Mouse (Mus musculus) right cerebral cortex, postnatal 10 days (tissue): ENCODE measurements around the gene Aldh18a1.
A peak's percentile ranks its signal among the peaks of the same experiment; 100 is the strongest.
"Not testable (repeated sequence)": the region's sequence is repeated elsewhere in the genome, so short reads cannot be mapped to it uniquely, and the experiment has no call there.

Source experiments
- DNase-seq, 2 experiments: peaks; one replicate each; pipeline ENCODE4 v3.0.0; 2021; ENCODE audit warnings: low spot score in 2 of 2

Aldh18a1 gene

GRCm38 (mm10) chr19:40588293-40588654, at the start of gene Aldh18a1:
Gene Aldh18a1 (minus strand): TSS chr19:40588463.
- peak; percentile 96 for DNase-seq

- no peak for DNase-seq
These were observed 49.3 kb upstream of the Aldh18a1 start for GRCm38 (mm10) chr19:40637601-40638000.

- DNase-seq = no peak
These were observed 48.8 kb upstream of the Aldh18a1 start for GRCm38 (mm10) chr19:40637091-40637490.

GRCm38 (mm10) chr19:40633144-40633543, 44.9 kb upstream of the Aldh18a1 start:
- no peak for DNase-seq

- no peak for DNase-seq
These were observed 44.4 kb upstream of the Aldh18a1 start for GRCm38 (mm10) chr19:40632668-40633067.

- no peak for DNase-seq
These were observed 43.9 kb upstream of the Aldh18a1 start for GRCm38 (mm10) chr19:40632193-40632592.

DNA sequence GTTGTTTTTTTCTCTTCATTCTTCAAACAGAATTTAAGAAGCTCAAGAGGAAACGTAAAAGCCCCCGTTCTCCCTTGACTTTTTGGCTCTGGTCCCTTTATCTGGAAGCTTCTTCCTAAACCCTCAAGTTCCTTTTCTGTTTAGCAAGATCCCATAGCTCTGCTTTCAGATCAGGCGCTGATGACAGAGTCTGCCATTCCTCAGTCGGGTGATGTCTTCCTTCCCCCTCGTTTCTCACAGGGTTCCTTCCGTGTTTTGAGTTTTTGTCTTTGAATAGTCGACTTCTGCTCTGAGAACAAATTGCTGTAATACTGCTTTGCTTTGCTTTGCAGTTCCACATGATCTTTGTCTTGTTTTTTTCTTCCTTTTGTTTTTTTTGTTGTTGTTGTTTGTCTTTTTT, 42.3 kb upstream of the Aldh18a1 start:
- peak in 1 of 2 experiments; percentile 37 for DNase-seq

DNA sequence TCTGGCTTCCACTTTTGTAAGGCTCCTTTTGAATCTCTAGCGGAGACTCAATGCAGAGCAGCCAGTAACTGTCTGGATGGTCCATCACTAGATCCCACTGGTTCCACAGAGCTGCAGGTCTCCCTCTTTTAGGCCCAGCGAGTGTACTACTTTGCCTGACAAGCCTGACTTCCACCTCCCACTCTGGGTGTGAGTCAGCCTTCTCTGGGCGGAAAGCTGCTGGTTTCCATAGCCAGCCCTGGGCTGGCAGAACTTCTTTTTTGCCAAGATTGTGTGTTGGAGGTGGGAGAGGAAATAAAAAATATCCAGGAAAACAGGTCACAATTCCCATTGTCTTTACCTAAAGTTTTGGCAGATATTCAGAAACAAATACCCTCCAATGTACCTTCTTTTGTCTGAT, 41.8 kb upstream of the Aldh18a1 start:
- DNase-seq = peak; percentile 42 to 46

DNA sequence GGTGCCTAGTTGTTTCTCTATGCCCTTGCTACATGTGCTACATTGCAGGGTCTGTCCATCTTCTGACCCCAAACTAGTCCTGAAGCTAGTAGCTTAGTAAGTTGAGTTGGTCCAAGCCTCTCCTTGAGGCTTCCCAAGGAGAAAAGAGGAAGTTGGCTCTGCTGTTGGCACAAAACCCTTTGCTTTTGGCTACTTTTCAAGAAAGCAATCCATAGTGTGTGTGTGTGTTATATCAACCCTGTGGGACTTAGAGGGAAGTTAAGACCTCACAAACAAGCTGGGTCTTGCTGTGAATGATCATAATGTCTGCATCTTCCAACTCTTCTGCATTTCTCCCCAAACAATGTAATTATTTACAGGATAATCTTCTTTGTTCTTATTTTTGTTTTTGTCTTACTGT, 40.7 kb upstream of the Aldh18a1 start:
- DNase-seq = no peak

- no peak for DNase-seq
These were observed 37.7 kb upstream of the Aldh18a1 start for GRCm38 (mm10) chr19:40625935-40626334.

DNA sequence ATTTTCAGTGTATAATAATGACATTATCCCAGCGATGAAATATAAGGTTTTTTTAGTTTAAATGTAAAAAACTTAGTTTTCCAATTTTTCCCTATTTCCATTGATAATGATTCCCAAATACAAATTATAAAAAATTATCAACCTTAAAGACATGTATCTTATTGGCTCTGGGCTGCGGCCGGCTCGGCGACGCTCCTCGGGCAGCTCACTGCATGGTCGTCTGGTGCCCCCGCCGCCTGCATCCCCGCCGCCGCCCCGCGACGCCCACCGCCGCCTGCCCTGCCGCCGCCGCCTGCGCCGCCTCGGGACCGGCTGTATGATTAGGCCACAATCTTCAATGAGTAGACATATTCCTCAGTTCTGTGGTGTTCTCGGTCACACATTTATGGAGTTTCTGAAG, 33.4 kb upstream of the Aldh18a1 start:
- DNase-seq = not testable (repeated sequence)

DNA sequence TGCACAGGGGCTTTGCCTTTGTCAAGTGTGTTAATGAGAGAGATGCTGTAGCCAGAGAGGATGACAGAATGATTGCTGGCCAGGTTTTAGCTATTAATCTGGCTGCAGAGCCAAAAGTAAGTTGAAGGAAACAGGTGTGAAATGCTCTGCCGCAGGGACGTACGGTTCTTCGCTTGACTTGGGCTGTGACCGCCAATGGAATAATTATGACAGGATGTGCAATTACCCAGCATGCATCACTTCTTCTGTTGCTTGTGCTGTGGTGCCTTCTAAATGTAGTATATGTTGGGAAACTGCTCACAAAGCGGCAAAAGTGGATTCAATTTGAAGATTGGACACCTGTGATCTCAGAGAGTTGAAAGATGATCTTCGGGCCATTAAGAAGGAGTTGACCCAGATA, 27.8 kb upstream of the Aldh18a1 start:
- no peak for DNase-seq

GRCm38 (mm10) chr19:40614811-40615210, 26.5 kb upstream of the Aldh18a1 start:
- no peak for DNase-seq

DNA sequence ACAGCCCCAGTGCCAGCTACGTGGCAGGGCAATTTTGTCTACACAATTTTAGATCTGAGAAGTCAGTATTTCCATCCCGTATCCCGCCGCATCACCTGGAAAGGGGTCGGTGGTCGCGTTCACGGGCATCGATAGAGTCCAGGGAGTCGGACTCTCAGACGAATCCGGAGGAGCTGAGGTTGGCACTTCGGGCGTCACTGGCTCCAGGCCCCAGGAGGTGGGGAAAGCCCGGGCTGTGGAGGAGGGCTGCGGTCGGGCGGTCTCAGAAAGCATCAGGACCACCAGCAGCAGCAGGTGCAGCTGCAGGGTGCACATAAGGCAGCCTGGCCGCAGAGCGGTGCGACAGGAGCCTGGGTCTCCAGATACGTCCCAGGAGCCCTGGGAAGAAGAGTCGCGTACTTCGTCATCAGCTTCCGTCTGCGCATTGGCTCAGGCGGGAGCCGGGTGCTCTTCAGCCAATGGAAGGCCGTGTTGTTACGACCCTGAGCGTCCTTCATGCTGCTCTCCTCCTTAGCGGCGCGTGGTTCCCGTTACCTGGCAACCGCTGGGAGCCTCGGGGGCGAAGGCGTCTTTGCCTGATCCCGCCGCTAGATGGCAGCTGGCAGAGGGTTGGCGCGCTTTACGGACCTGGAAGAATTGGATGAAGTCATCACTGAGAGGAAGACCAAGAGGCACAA, 23.7 kb upstream of the Aldh18a1 start, which contains the start of the genes Tctn3 and Entpd1:
Gene Tctn3, minus strand, starts transcription at position 404 of the 677 bp plus-strand sequence.
Gene Entpd1, plus strand, starts transcription at position 537 of the 677 bp plus-strand sequence.
- peak; percentile 98 for DNase-seq

DNA sequence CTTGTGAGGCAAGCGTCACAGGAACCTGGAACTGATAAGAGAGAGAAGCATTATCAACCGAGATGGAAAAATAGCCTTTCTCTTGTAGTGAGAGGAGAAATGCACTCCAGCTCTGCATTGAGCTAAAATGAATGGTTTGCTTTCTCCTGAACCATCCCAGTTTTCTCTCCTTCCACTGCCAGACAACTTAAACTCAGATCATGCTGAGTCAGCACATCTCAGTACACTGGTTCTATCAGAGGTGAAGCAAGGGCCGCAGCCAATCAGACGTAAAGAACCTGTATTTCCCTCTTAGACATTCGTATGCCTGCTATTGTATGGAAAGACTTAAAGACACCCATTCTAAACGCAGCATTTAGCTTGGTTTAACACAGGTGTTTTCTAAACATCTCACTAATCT, 19.4 kb upstream of the Aldh18a1 start:
- no peak for DNase-seq

DNA sequence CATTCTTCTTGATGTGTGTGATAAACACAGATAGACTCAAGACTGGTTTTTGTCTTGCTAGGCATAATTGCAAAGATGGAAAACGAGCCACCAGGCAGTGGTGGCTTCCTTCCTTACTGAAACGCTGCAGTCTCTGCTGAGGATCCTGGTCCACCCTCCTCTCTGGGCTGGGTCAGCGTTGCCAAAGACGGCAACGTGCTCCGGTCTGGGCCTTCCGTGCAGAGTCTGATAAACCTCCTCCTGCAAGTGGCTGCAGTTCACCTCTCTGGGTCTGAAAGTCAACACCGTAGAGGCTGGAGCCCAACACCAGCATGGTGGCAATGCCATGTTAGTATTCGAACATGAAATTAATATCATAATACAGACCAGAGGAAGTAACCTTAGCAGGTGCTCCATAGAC, 16.9 kb upstream of the Aldh18a1 start:
- DNase-seq = no peak

- no peak for DNase-seq
These were observed 13.6 kb upstream of the Aldh18a1 start for GRCm38 (mm10) chr19:40601870-40602269.

DNA sequence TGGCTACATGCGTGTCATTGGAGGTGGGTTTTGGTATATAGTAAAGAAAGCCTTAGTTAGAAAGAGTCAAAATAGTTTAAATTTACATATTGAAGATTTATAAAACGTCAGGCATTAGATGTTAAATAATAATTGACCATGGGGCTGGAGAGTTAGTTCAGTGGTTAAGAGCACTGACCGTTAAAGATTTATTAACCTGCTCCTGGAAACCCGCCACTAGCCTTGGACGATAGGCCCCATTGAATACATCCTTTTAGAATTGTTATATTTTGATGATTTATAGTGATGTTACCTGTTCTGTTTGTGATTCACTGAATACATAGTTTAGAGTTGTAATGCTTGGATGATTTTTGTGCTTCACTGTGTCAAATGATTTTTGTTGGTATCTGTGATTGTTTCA, 12.6 kb upstream of the Aldh18a1 start:
- not testable (repeated sequence) for DNase-seq

GRCm38 (mm10) chr19:40595831-40596230, 7.6 kb upstream of the Aldh18a1 start:
- DNase-seq = no peak

- DNase-seq = no peak
These were observed 7.0 kb upstream of the Aldh18a1 start for GRCm38 (mm10) chr19:40595231-40595630.

GRCm38 (mm10) chr19:40589530-40589880, 1.2 kb upstream of the Aldh18a1 start:
- DNase-seq = no peak

DNA sequence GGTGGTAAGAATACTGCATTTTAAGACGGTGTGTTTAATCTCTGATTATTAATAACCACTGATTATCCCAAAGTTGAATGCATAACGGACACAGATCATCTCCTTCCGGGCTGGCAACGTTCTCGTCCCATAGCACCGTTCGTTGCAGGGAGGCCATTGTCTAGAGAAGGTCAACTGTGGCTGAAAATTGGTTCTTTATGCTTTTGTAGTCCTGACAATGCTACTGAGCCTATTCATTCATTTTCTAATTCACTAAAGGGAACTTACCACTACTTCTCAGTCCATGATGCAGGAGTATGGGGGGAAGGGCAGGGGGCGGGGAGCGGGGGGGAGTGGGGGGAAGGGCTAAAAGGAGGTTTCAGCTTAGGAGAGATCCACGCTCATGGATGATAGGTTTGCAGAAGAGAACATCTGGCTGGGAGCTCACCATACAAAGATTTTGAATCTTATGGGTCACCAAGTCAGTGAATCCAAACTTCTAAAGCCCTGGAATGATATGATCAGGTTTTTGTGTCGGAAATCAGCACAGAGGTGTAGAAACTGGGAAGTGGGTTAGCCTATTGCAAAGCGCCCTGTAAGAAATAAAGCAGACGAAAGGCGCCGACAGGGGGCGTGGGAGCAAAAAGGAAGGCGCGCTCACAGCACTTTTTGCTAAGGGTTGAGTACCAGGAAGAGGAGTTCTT, 725 bp upstream of the Aldh18a1 start:
- DNase-seq = peak; percentile 90 to 93
